Mouse (Mus musculus) bone marrow, adult 2 months (tissue): ENCODE results near the gene Rbm26.

Source experiments
- CTCF ChIP-seq: fragments of 200-500 bp; IDR thresholded peaks from 2 replicates; pipeline ENCODE4 v1.5.1; 2011; ENCODE audit warnings: low read length, control low read depth; ENCODE audit not compliant: control insufficient read depth, insufficient read depth
- POLR2A ChIP-seq: fragments of 200-500 bp; IDR thresholded peaks from 2 replicates; pipeline ENCODE4 v1.6.1; 2011; ENCODE audit warnings: low read depth, mild to moderate bottlenecking, control low read depth, low read length, borderline replicate concordance; ENCODE audit not compliant: control insufficient read depth

- no peak for TF ChIP-seq CTCF
- TF ChIP-seq POLR2A = no peak
Measured at GRCm38 (mm10) chr14:105127715-105128385, 49.3 kb downstream of the Rbm26 start.
